Mouse (Mus musculus) heart, embryonic 16.5 days (tissue): ENCODE measurements around the gene Troap. TPM values are rescaled to one million over a fixed set of nuclear protein-coding genes. Genes with fewer than 3 reads are reported as not detected.
"Not testable (repeated sequence)": the region's sequence is repeated elsewhere in the genome, so short reads cannot be mapped to it uniquely, and the experiment has no call there.

Experiments used
- ATAC-seq: fragments of 200-750 bp; cut with Nextera tagmentation; replicated peaks from 2 replicates; pipeline ENCODE4 v1.8.0; 2017; ENCODE audit warnings: moderate number of reproducible peaks; ENCODE audit not compliant: insufficient read depth, low FRiP score; ENCODE audit errors: extremely low read depth
- H3K27ac ChIP-seq: fragments of 300-500 bp; sonication (generic); 2 replicates; pipeline ENCODE4 v1.5.1; 2014; ENCODE audit warnings: mild to moderate bottlenecking, low read length, control low read depth, moderate library complexity
- H3K27me3 ChIP-seq: fragments of 300-500 bp; sonication (generic); 2 replicates; pipeline ENCODE4 v1.6.1; 2014; ENCODE audit warnings: low read length, mixed read lengths; ENCODE audit not compliant: control insufficient read depth, insufficient read depth
- H3K36me3 ChIP-seq: fragments of 300-500 bp; sonication (generic); 2 replicates; pipeline ENCODE4 v1.6.1; 2014; ENCODE audit not compliant: control insufficient read depth, insufficient read depth
- H3K4me1 ChIP-seq: fragments of 300-500 bp; sonication (generic); 2 replicates; pipeline ENCODE4 v1.6.1; 2014; ENCODE audit warnings: low read length, mixed read lengths; ENCODE audit not compliant: control insufficient read depth, insufficient read depth
- H3K4me2 ChIP-seq: fragments of 300-500 bp; sonication (generic); 2 replicates; pipeline ENCODE4 v1.6.1; 2014; ENCODE audit warnings: low read depth, mild to moderate bottlenecking, control low read depth, low read length
- H3K4me3 ChIP-seq: fragments of 300-500 bp; sonication (generic); 2 replicates; pipeline ENCODE4 v1.5.1; 2014; ENCODE audit warnings: mild to moderate bottlenecking, control low read depth, low read length
- H3K9ac ChIP-seq: fragments of 300-500 bp; sonication (generic); 2 replicates; pipeline ENCODE4 v1.6.1; 2014; ENCODE audit warnings: low read length, control low read depth
- H3K9me3 ChIP-seq: fragments of 300-500 bp; sonication (generic); replicated peaks from 2 replicates; pipeline ENCODE4 v1.6.1; 2016; ENCODE audit warnings: low read length; ENCODE audit not compliant: control insufficient read depth
- WGBS: fragments of 180-500 bp; shearing (Covaris S2); extraction: QIAGEN DNeasy Blood & Tissue Kit; methylation state at CpG from one replicate; pipeline ENCODE4 v1.1.7; 2014; 5-methylcytosine and 5-hydroxymethylcytosine counted together
- polyA plus RNA-seq: library from polyadenylated mRNA; unstranded; fragments of >200 nt; fragmentation: Nextera tagmentation; extraction: Ambion mirVana; gene quantifications from 2 replicates; pipeline ENCODE4 v1.2.1, GENCODE M21; 2015

Troap gene
- polyA plus RNA-seq, 1 experiment from 2014 or later, result 29.4 TPM

DNA sequence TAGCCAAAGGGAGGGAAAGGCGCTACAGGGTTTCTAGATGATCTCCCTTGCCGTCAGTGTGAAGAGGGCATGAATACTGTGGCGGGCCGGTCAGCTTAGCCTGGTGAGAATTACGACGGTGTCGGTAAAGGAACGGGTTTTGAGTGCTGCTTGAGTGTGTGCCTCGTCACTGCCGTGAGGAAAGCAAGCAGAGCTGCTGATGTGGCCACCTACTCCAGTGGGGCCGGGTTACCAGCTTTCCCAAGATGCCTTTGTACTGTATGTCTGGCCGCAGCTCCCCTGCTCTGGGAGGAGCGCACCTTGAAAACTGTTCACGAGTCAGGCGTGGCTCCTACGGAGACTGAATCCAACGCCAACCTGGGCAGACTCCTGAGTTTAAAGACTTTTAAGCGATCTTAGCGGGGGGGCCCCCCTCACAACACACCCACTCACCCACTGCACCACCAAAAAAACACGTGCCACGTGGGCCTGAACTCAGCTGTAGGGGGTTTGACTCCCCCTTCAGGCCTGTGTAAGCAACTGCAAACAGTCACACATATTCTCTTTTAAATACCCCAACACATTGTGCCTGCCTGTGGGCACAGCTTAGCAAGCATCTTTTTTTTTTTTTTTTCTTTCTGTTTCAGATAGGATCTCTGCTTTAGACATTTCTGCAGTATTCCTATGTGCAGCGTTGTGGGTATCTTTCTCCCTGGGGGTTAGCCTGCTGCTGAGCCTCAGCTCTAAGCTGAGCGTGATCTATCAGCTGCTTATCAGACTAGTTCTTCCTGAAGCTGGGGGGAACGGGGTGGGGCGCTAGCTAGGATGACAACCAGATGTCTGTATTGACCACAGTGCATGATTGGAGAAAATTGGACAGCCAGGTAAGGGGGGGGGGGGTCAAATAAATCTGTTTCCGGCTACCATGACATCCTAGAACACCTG, 34.1 kb upstream of the Troap start:
- Histone ChIP-seq H3K4me3 (no peak overlapping the region), H3K9ac (no peak overlapping the region), H3K36me3 (peaks cover 3% of the 10 kb centered on the region; the same call in 1 of the 2 replicates), H3K4me2 (no peak overlapping the region), H3K4me1 (peaks cover 14% of the 10 kb centered on the region), H3K27ac (no peak overlapping the region), H3K27me3 (no peaks in the 10 kb centered on the region), H3K9me3 (no peaks in the 10 kb centered on the region)
- ATAC-seq, result no peak
- WGBS, result 52% methylated on average over 26 of the region's 26 CpGs

DNA sequence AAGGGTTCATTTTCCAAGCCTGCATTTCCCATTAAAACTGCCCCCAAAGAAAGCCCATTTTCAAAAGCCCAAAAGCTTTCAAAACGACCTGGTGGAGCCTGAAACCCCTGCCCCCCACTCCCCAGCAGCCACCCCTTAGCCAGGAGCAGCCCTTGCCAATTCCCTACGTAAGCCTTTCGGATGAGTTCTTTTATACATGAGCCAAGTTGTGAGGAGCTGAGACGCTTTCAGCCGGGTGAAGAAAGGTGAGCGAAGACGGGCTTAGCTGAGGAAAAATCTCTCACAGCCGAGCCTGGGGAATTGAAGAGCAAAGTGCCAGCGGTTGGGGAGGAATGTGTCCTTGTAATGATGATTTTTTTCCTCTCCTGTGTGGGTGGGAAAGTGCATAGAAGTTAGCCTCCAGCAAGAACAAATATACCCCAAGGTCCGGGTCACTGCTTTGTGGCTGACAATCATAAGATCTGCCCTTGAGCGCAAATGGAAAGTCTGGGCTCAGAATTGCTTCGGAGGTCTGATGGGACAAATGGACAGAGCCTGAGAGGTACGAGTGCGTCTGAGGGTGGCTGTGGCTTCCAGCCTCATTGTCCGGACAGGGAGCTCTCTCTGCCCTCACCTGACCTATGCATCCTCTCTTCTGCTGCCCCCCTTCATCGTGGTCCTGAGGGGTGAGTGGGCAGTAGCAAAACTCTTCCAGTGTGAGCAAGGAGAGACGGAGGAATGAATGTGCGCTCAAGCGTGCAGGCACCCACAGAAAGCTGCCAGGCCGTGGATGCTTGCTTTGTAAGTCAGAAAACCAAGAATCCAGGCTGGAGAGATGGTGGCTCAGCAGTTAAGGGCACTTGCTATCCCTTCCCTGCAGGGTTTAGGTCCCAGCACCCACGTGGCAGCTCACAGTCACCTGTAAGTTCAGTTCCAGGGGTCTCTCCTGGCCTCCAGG, 33.2 kb upstream of the Troap start:
- Histone ChIP-seq H3K36me3 (peaks cover 3% of the 10 kb centered on the region; the same call in 1 of the 2 replicates), H3K27ac (no peak overlapping the region; the same call in 1 of the 2 replicates), H3K9me3 (no peaks in the 10 kb centered on the region), H3K4me1 (peaks cover 7% of the 10 kb centered on the region), H3K4me2 (peak overlapping the region; percentile 10; the same call in 1 of the 2 replicates), H3K9ac (no peak overlapping the region), H3K27me3 (no peaks in the 10 kb centered on the region), H3K4me3 (no peak overlapping the region)
- no peak for ATAC-seq
- 49% methylated on average over 21 of the region's 21 CpGs for WGBS

- WGBS, result 81% methylated on average over 5 of the region's 5 CpGs
These were observed 32.0 kb upstream of the Troap start for GRCm38 (mm10) chr15:99042334-99042733.

DNA sequence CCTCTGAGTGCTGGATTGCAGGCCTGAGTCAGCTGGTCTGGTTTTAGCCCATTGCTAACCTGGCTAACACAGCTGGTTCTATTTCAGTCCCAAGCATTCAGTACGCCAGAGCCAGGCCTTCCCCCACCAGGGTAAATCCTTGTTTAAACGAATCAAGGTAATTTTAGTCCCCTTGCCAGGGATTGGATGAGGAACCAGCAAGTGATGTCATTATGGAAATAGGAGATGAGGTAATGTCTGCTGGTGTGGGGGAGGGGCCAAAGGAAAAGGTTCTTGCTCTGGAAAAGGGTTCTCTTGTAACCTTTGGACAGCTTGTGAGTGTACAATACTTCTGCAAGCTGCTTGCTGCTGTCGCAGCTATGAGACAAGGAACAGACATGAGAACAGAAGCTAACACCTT, 29.5 kb upstream of the Troap start:
- Histone ChIP-seq H3K36me3 (no peaks in the 10 kb centered on the region), H3K4me1 (0 out of 2 replicates have a peak, but pooled peaks cover 2% of the 10 kb centered on the region), H3K27me3 (no peaks in the 10 kb centered on the region; the same call in 1 of the 2 replicates), H3K4me2 (no peak overlapping the region), H3K9me3 (no peaks in the 10 kb centered on the region), H3K27ac (no peak overlapping the region), H3K9ac (no peak overlapping the region), H3K4me3 (no peak overlapping the region)
- no peak for ATAC-seq
- 34% methylated on average over 3 of the region's 3 CpGs for WGBS

More at GRCm38 (mm10) chr15:99042334-99042733, 32.0 kb upstream of the Troap start:
- no peaks in the 10 kb centered on the region for H3K9me3 ChIP-seq
- H3K4me3 ChIP-seq, result no peak overlapping the region
- no peak; the same call in 1 of the 2 replicates for ATAC-seq
- 0 out of 2 replicates have a peak, but pooled peaks cover 2% of the 10 kb centered on the region for H3K4me1 ChIP-seq
- H3K36me3 ChIP-seq, result peaks cover 3% of the 10 kb centered on the region; the same call in 1 of the 2 replicates
- no peak overlapping the region for H3K9ac ChIP-seq
- H3K27ac ChIP-seq, result no peak overlapping the region
- no peak overlapping the region for H3K4me2 ChIP-seq
- no peaks in the 10 kb centered on the region; the same call in 1 of the 2 replicates for H3K27me3 ChIP-seq

- not testable (repeated sequence) for H3K4me2 ChIP-seq, H3K4me3 ChIP-seq, H3K4me1 ChIP-seq, ATAC-seq, H3K9me3 ChIP-seq, H3K9ac ChIP-seq, H3K36me3 ChIP-seq, H3K27me3 ChIP-seq, H3K27ac ChIP-seq
- WGBS, result 78% methylated on average over 6 of the region's 6 CpGs
These were observed 28.6 kb upstream of the Troap start for GRCm38 (mm10) chr15:99045734-99046133.

- Histone ChIP-seq H3K4me3 (no peak overlapping the region), H3K9ac (no peak overlapping the region), H3K36me3 (no peaks in the 10 kb centered on the region), H3K4me2 (no peak overlapping the region), H3K9me3 (no peaks in the 10 kb centered on the region), H3K27me3 (peaks cover 26% of the 10 kb centered on the region), H3K4me1 (0 out of 2 replicates have a peak, but pooled peaks cover 2% of the 10 kb centered on the region), H3K27ac (no peak overlapping the region)
- WGBS, result 26% methylated on average over 13 of the region's 13 CpGs
- ATAC-seq, result no peak
These were observed 24.7 kb upstream of the Troap start for GRCm38 (mm10) chr15:99049473-99050253.

GRCm38 (mm10) chr15:99053373-99053772, 21.0 kb upstream of the Troap start:
- no peak overlapping the region for H3K9ac ChIP-seq
- H3K4me2 ChIP-seq, result no peak overlapping the region
- no peaks in the 10 kb centered on the region for H3K9me3 ChIP-seq
- WGBS, result 16% methylated on average over 9 of the region's 9 CpGs
- H3K36me3 ChIP-seq, result no peaks in the 10 kb centered on the region
- no peak overlapping the region for H3K4me3 ChIP-seq
- H3K27ac ChIP-seq, result no peak overlapping the region
- H3K4me1 ChIP-seq, result peaks cover 11% of the 10 kb centered on the region
- ATAC-seq, result no peak
- peaks cover 62% of the 10 kb centered on the region for H3K27me3 ChIP-seq

DNA sequence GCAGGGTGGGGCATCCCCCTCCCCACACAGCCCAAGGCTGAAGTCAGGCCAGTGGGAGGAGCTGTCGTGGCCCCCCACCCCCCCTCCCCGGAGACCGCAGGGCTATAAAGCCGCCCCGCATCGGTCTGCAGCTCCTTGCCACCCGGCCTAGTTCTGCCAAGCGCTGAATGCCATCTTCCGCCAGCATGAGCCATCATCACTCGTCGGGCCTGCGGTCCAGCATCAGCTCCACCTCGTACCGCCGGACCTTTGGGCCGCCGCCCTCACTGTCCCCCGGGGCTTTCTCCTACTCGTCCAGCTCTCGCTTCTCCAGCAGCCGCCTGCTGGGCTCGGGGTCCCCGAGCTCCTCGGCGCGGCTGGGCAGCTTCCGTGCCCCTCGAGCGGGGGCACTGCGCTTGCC, 19.3 kb upstream of the Troap start, which contains the start of gene Prph:
Gene Prph, plus strand, starts transcription at position 135 of the 400 bp plus-strand sequence.
- no peak within 1 kb of the TSS for H3K27ac ChIP-seq
- peaks cover 11% of the 10 kb centered on the region for H3K4me1 ChIP-seq
- no peaks in the 10 kb centered on the region for H3K9me3 ChIP-seq
- peak within 1 kb of the TSS; percentile 47 for H3K4me3 ChIP-seq
- peak within 1 kb of the TSS; percentile 67 for H3K4me2 ChIP-seq
- peak within 1 kb of the TSS; percentile 21; the same call in 1 of the 2 replicates for H3K9ac ChIP-seq
- peaks cover 75% of the 10 kb centered on the region for H3K27me3 ChIP-seq
- ATAC-seq, result no peak
- no peaks in the 10 kb centered on the region for H3K36me3 ChIP-seq
- 4% methylated on average over 30 of the region's 30 CpGs for WGBS
